Mouse (Mus musculus) lung, embryonic 14.5 days (tissue): ENCODE measurements at regions not wholly inside any gene's neighbourhood (a gene's known extent, or its start where the extent isn't known, plus 50 kb on each side); places are given as distances from the start of the nearest gene placed in this dataset.

Source experiments
- ATAC-seq: fragments of 200-750 bp; cut with Nextera tagmentation; 2 replicates; pipeline ENCODE4 v1.8.0; 2017; ENCODE audit warnings: mild to moderate bottlenecking, moderate TSS enrichment, moderate library complexity; ENCODE audit not compliant: insufficient read depth
- DNase-seq: peaks from one replicate; pipeline ENCODE4 v3.0.0-alpha.2; 2015
- H3K27ac ChIP-seq: fragments of 300-500 bp; sonication (generic); 2 replicates; pipeline ENCODE4 v1.5.1; 2014; ENCODE audit warnings: low read depth, mild to moderate bottlenecking, moderate library complexity
- H3K27me3 ChIP-seq: fragments of 300-500 bp; sonication (generic); 2 replicates; pipeline ENCODE4 v1.6.1; 2014; ENCODE audit warnings: low read length, control low read depth; ENCODE audit not compliant: insufficient read depth
- H3K36me3 ChIP-seq: fragments of 300-500 bp; sonication (generic); 2 replicates; pipeline ENCODE4 v1.6.1; 2014; ENCODE audit warnings: control low read depth; ENCODE audit not compliant: insufficient read depth
- H3K4me1 ChIP-seq: fragments of 300-500 bp; sonication (generic); 2 replicates; pipeline ENCODE4 v1.6.1; 2014; ENCODE audit warnings: antibody characterized with exemption, control low read depth; ENCODE audit not compliant: insufficient read depth
- H3K4me2 ChIP-seq: fragments of 300-500 bp; sonication (generic); 2 replicates; pipeline ENCODE4 v1.6.1; 2014; ENCODE audit warnings: mild to moderate bottlenecking
- H3K4me3 ChIP-seq: fragments of 300-500 bp; sonication (generic); 2 replicates; pipeline ENCODE4 v1.5.1; 2014; ENCODE audit warnings: low read depth, low read length
- H3K9ac ChIP-seq: fragments of 300-500 bp; sonication (generic); 2 replicates; pipeline ENCODE4 v1.6.1; 2014
- H3K9me3 ChIP-seq: fragments of 300-500 bp; sonication (generic); 2 replicates; pipeline ENCODE4 v1.6.1; 2016; ENCODE audit warnings: low read depth, low read length, control low read depth
- CTCF ChIP-seq: IDR thresholded peaks from 2 replicates; pipeline ENCODE4 v1.5.1; 2016; ENCODE audit warnings: antibody characterized with exemption, low read depth
- WGBS: fragments of 180-500 bp; shearing (Covaris S2); extraction: QIAGEN DNeasy Blood & Tissue Kit; methylation state at CpG from one replicate; pipeline ENCODE4 v1.1.7; 2014; 5-methylcytosine and 5-hydroxymethylcytosine counted together

- Histone ChIP-seq H3K4me1 (no peaks in the 10 kb centered on the region), H3K36me3 (no peaks in the 10 kb centered on the region)
- DNase-seq, result no peak
Observed at GRCm38 (mm10) chr14:47905334-47905733, 215.3 kb upstream of the Peli2 start.

GRCm38 (mm10) chr14:47909129-47909528 is 211.5 kb upstream of the Peli2 start:
- Histone ChIP-seq H3K9ac (no peak overlapping the region), H3K4me3 (no peak overlapping the region), H3K9me3 (no peaks in the 10 kb centered on the region), H3K27me3 (no peaks in the 10 kb centered on the region), H3K36me3 (no peaks in the 10 kb centered on the region), H3K4me2 (no peak overlapping the region), H3K4me1 (no peaks in the 10 kb centered on the region), H3K27ac (no peak overlapping the region)
- ATAC-seq, result no peak
- WGBS, result 53% methylated on average over 8 of the region's 8 CpGs
- no peak for DNase-seq
- TF ChIP-seq CTCF, result no peak

More at GRCm38 (mm10) chr14:47905334-47905733, 215.3 kb upstream of the Peli2 start:
- no peaks in the 10 kb centered on the region for H3K9me3 ChIP-seq
- no peak overlapping the region for H3K4me2 ChIP-seq
- H3K9ac ChIP-seq, result no peak overlapping the region
- no peak for ATAC-seq
- no peak for TF ChIP-seq CTCF
- H3K27ac ChIP-seq, result no peak overlapping the region
- no peak overlapping the region for H3K4me3 ChIP-seq
- H3K27me3 ChIP-seq, result no peaks in the 10 kb centered on the region

- no peak overlapping the region for H3K4me3 ChIP-seq
- ATAC-seq, result no peak
- H3K27me3 ChIP-seq, result no peaks in the 10 kb centered on the region
- H3K9ac ChIP-seq, result no peak overlapping the region
- no peak overlapping the region for H3K27ac ChIP-seq
- DNase-seq, result no peak
- no peak for TF ChIP-seq CTCF
- H3K4me2 ChIP-seq, result no peak overlapping the region
- H3K9me3 ChIP-seq, result no peaks in the 10 kb centered on the region
- no peaks in the 10 kb centered on the region for H3K4me1 ChIP-seq
- 43% methylated on average over 6 of the region's 6 CpGs for WGBS
- H3K36me3 ChIP-seq, result no peaks in the 10 kb centered on the region
Observed at GRCm38 (mm10) chr14:47910741-47911295, 209.8 kb upstream of the Peli2 start.

- Histone ChIP-seq H3K4me2 (no peak overlapping the region), H3K4me3 (no peak overlapping the region), H3K9ac (no peak overlapping the region), H3K27ac (no peak overlapping the region), H3K27me3 (no peaks in the 10 kb centered on the region), H3K4me1 (no peaks in the 10 kb centered on the region), H3K36me3 (no peaks in the 10 kb centered on the region), H3K9me3 (no peaks in the 10 kb centered on the region)
- 69% methylated on average over 9 of the region's 9 CpGs for WGBS
- TF ChIP-seq CTCF, result no peak
- ATAC-seq (no peak), DNase-seq (no peak)
Observed at GRCm38 (mm10) chr14:47911546-47912545, 208.8 kb upstream of the Peli2 start.

DNA sequence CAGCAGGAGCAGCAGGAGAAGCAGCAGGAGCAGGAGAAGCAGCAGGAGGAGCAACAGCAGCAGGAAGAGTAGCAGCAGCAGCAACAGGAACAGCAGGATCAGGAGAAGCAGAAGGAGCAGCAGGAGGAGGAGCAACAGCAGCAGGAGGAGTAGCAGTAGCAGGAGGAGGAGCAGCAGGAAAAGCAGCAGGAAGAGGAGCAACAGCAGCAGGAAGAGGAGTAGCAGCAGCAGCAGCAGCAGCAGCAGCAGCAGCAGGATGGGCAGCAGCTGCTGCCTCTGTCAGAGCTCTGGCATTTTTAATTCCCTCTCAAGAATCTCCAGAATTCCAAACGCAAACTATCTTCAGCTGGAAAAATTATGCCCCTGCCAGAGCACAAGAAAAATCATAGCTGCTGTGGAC is 205.0 kb upstream of the Peli2 start:
- no peak for TF ChIP-seq CTCF
- Histone ChIP-seq H3K4me1 (no peaks in the 10 kb centered on the region), H3K4me3 (no peak overlapping the region), H3K27ac (no peak overlapping the region), H3K4me2 (no peak overlapping the region), H3K9me3 (no peaks in the 10 kb centered on the region), H3K9ac (no peak overlapping the region), H3K27me3 (no peaks in the 10 kb centered on the region), H3K36me3 (no peaks in the 10 kb centered on the region)
- DNase-seq (peak; percentile 27), ATAC-seq (no peak)
- WGBS, result 42% methylated on average over 1 of the region's 1 CpGs

- no peak overlapping the region for H3K4me2 ChIP-seq
- H3K27ac ChIP-seq, result no peak overlapping the region
- H3K9ac ChIP-seq, result no peak overlapping the region
- no peaks in the 10 kb centered on the region for H3K4me1 ChIP-seq
- H3K27me3 ChIP-seq, result no peaks in the 10 kb centered on the region
- H3K36me3 ChIP-seq, result no peaks in the 10 kb centered on the region
- H3K4me3 ChIP-seq, result no peak overlapping the region
- WGBS, result 87% methylated on average over 9 of the region's 9 CpGs
- ATAC-seq (no peak), DNase-seq (no peak)
- no peak for TF ChIP-seq CTCF
- H3K9me3 ChIP-seq, result no peaks in the 10 kb centered on the region
Observed at GRCm38 (mm10) chr14:47920638-47921347, 199.8 kb upstream of the Peli2 start.

- H3K9ac ChIP-seq, result no peak overlapping the region
- H3K27me3 ChIP-seq, result no peaks in the 10 kb centered on the region
- H3K4me1 ChIP-seq, result no peaks in the 10 kb centered on the region
- 49% methylated on average over 10 of the region's 10 CpGs for WGBS
- no peak for ATAC-seq
- TF ChIP-seq CTCF, result no peak
- no peak overlapping the region for H3K27ac ChIP-seq
- DNase-seq, result no peak
- no peak overlapping the region for H3K4me3 ChIP-seq
- no peaks in the 10 kb centered on the region for H3K9me3 ChIP-seq
- H3K4me2 ChIP-seq, result no peak overlapping the region
- H3K36me3 ChIP-seq, result no peaks in the 10 kb centered on the region
Observed at GRCm38 (mm10) chr14:47921811-47922277, 198.8 kb upstream of the Peli2 start.
